Mouse (Mus musculus) hindbrain, embryonic 12.5 days (tissue): ENCODE data around the gene Aldh1l1. TPM values are rescaled to one million over a fixed set of nuclear protein-coding genes. Genes with fewer than 3 reads are reported as not detected.

Source experiments
- ATAC-seq: fragments of 200-750 bp; cut with Nextera tagmentation; 2 replicates; pipeline ENCODE4 v1.8.0; 2017; ENCODE audit warnings: moderate TSS enrichment; ENCODE audit not compliant: low FRiP score
- H3K27ac ChIP-seq: fragments of 300-500 bp; sonication (generic); 2 replicates; pipeline ENCODE4 v1.5.1; 2016; ENCODE audit warnings: mild to moderate bottlenecking
- H3K27me3 ChIP-seq: fragments of 300-500 bp; sonication (generic); 2 replicates; pipeline ENCODE4 v1.6.1; 2016; ENCODE audit warnings: mild to moderate bottlenecking
- H3K36me3 ChIP-seq: fragments of 300-500 bp; sonication (generic); 2 replicates; pipeline ENCODE4 v1.6.1; 2016; ENCODE audit warnings: mild to moderate bottlenecking
- H3K4me1 ChIP-seq: fragments of 300-500 bp; sonication (generic); 2 replicates; pipeline ENCODE4 v1.6.1; 2016
- H3K4me2 ChIP-seq: fragments of 300-500 bp; sonication (generic); replicated peaks from 2 replicates; pipeline ENCODE4 v1.6.1; 2016; ENCODE audit warnings: mild to moderate bottlenecking
- H3K4me3 ChIP-seq: fragments of 300-500 bp; sonication (generic); 2 replicates; pipeline ENCODE4 v1.5.1; 2016; ENCODE audit warnings: mild to moderate bottlenecking
- H3K9ac ChIP-seq: fragments of 300-500 bp; sonication (generic); 2 replicates; pipeline ENCODE4 v1.6.1; 2016; ENCODE audit warnings: mild to moderate bottlenecking, moderate library complexity
- H3K9me3 ChIP-seq: fragments of 300-500 bp; sonication (generic); replicated peaks from 2 replicates; pipeline ENCODE4 v1.6.1; 2016; ENCODE audit warnings: mild to moderate bottlenecking
- WGBS: fragments of 180-500 bp; shearing (Covaris S2); methylation state at CpG from one replicate; pipeline ENCODE4 v1.1.7; 2016; 5-methylcytosine and 5-hydroxymethylcytosine counted together
- polyA plus RNA-seq: library from polyadenylated mRNA; unstranded; fragments of >200 nt; fragmentation: Nextera tagmentation; extraction: Ambion mirVana; gene quantifications from 2 replicates; pipeline ENCODE4 v1.2.1, GENCODE M21; 2016

The Aldh1l1 gene
- polyA plus RNA-seq, 1 experiment from 2014 or later, result 19.4 TPM

DNA sequence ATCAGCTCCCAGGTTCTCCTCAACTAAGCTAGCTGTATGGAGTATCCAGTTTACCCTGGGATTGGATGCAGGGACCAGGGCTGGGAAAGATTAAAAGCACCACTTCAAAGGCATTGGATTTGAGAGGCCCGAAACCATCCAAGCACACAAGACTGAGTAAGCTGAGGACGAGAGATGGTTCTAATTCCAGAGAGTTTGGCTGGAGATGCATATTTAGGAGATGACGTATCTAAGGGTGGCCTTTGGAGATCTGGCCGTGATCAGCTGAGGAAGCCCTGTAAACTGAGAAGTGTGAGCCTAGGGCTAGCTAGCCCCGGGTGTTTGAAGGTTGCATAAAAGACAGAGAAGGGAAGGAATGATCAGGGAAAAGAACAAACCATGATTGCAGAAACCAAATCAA is 101.9 kb downstream of the Aldh1l1 start:
- H3K27ac ChIP-seq, result no peak overlapping the region
- H3K9me3 ChIP-seq, result no peaks in the 10 kb centered on the region
- ATAC-seq, result no peak
- H3K27me3 ChIP-seq, result no peaks in the 10 kb centered on the region
- H3K9ac ChIP-seq, result no peak overlapping the region
- no peaks in the 10 kb centered on the region for H3K4me1 ChIP-seq
- no peak overlapping the region for H3K4me3 ChIP-seq
- no peaks in the 10 kb centered on the region for H3K36me3 ChIP-seq
- H3K4me2 ChIP-seq, result no peak overlapping the region
- 57% methylated on average over 5 of the region's 5 CpGs for WGBS

DNA sequence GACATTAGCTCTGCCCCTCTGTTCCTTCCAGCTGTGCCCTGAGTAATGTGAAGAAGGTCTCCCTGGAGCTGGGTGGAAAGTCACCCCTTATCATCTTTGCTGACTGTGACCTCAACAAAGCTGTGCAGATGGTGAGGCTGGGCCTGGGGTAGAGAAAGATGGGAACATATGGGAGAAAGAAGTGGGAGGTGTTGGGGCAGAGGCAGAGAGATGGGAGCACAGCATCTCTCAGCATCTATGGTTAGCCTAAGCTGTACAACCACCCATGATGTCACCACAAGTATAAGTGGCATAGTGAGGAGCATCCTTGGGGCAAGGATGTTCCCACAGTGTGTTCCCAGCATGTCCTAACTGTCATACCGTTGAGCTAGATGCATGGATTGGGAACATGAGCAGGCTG is 104.5 kb downstream of the Aldh1l1 start:
- Histone ChIP-seq H3K4me2 (no peak overlapping the region), H3K27me3 (no peaks in the 10 kb centered on the region), H3K4me1 (no peaks in the 10 kb centered on the region), H3K9ac (no peak overlapping the region), H3K9me3 (no peaks in the 10 kb centered on the region; the same call in 1 of the 2 replicates), H3K36me3 (no peaks in the 10 kb centered on the region), H3K27ac (no peak overlapping the region), H3K4me3 (no peak overlapping the region)
- no peak for ATAC-seq
- whole genome bisulfite sequencing, result 83% methylated on average over 1 of the region's 1 CpGs

DNA sequence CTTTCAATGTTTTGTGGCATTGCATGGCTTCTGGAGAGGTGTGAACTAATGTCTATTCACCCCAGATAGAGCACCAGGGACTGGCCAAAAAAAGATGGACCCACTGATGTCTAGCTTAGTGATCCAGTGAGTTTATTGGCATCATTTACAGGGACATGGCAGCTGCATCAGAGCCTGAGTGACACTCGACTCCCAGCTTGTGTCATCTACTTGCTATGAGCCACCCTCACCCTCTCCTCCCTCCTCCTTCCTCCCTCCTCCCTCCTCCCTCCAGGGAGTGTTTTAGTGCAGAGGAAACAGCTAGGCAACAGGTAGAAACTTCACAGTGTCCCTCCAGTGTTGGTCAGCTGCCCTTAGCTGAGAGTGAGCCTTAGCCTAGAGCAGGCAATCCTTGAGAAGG is 108.7 kb downstream of the Aldh1l1 start:
- Histone ChIP-seq H3K4me3 (no peak overlapping the region), H3K9me3 (no peaks in the 10 kb centered on the region; the same call in 1 of the 2 replicates), H3K27me3 (no peaks in the 10 kb centered on the region), H3K27ac (no peak overlapping the region), H3K9ac (no peak overlapping the region), H3K4me2 (no peak overlapping the region), H3K36me3 (no peaks in the 10 kb centered on the region), H3K4me1 (no peaks in the 10 kb centered on the region)
- ATAC-seq, result no peak
- WGBS, result 86% methylated on average over 1 of the region's 1 CpGs

DNA sequence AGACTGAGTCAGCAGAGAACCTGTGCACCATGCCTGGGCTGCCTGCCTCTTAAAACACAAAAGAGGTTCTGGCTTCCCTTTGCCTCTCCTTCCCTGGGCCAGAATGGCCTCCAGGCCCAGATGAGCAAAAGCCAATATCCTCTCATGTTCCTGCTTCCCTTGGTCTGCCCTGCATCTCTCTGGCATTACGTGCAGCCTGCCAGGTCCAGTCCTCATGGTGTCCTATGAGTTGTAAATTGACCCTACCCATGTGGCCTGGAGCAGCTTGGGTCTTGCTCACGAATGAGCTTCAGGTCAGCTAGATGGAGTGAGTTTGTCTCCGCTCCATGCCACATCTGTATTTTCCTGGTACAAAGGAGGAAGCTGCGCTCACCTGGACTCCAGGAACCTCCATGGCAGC is 110.8 kb downstream of the Aldh1l1 start:
- 87% methylated on average over 4 of the region's 4 CpGs for WGBS
- H3K27ac ChIP-seq, result no peak overlapping the region
- H3K4me1 ChIP-seq, result no peaks in the 10 kb centered on the region
- H3K27me3 ChIP-seq, result no peaks in the 10 kb centered on the region
- H3K9ac ChIP-seq, result no peak overlapping the region
- H3K4me2 ChIP-seq, result no peak overlapping the region
- ATAC-seq, result no peak
- no peak overlapping the region for H3K4me3 ChIP-seq
- H3K9me3 ChIP-seq, result no peaks in the 10 kb centered on the region; the same call in 1 of the 2 replicates
- H3K36me3 ChIP-seq, result no peaks in the 10 kb centered on the region

DNA sequence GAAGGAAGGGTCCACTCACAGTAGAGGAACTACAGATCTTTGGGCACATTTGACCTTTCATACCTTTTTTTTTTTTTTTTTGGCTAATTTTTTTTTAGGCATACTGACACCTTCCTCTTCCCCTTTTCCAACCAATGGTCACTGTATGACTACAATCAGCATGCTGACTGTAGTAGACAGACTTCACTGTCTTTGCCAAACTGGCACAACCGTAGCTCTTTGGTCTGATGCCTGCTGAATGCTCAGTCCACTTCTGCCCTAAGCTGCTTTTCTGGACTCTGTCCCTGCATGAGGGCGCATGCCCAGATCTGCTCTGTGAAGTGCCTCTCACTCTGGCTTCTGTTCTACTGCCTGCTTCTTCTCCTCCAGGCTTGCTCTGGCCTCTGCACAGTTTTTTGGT is 111.4 kb downstream of the Aldh1l1 start:
- no peak for ATAC-seq
- Histone ChIP-seq H3K4me1 (no peaks in the 10 kb centered on the region), H3K36me3 (no peaks in the 10 kb centered on the region), H3K27ac (no peak overlapping the region), H3K4me3 (no peak overlapping the region), H3K9ac (no peak overlapping the region), H3K27me3 (no peaks in the 10 kb centered on the region), H3K4me2 (no peak overlapping the region), H3K9me3 (no peaks in the 10 kb centered on the region; the same call in 1 of the 2 replicates)
- WGBS, result 86% methylated on average over 2 of the region's 2 CpGs

DNA sequence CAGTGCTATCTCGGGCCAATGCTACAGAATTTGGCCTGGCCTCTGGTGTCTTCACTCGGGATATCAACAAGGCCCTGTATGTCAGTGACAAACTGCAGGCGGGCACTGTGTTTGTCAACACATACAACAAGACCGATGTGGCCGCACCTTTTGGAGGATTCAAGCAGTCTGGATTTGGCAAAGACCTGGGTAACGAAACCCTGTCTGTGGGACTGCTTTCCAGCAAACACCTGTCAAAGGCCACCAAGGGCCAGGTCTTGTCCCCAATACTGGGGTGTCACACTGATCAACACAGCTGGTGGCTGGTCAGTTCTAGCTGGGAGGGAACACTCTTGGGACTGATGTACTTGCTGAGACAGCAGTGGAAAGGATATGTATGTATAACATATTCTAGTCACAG is 112.0 kb downstream of the Aldh1l1 start:
- Histone ChIP-seq H3K27ac (no peak overlapping the region), H3K4me2 (no peak overlapping the region), H3K9ac (no peak overlapping the region), H3K27me3 (no peaks in the 10 kb centered on the region), H3K36me3 (no peaks in the 10 kb centered on the region), H3K9me3 (no peaks in the 10 kb centered on the region; the same call in 1 of the 2 replicates), H3K4me3 (no peak overlapping the region), H3K4me1 (no peaks in the 10 kb centered on the region)
- ATAC-seq, result no peak
- WGBS, result 88% methylated on average over 6 of the region's 6 CpGs

DNA sequence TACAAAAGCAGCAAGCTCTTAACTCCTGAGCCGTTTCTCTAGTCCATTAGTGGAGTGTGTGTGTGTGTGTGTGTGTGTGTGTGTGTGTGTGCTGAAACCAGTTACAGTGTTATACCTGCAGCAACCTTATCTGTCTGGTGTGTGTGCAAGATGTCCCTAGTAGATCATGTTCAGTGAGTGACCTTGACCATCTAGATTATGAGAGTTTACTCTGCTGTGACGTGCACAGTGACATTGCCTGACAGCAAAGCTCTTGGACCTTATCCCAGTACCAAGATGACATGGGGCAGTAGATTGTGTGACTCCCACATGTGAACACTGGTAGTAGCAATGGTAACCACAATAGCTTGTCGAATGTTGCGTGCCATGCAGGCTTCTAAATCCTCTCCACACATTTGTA is 114.1 kb downstream of the Aldh1l1 start:
- Histone ChIP-seq H3K27ac (no peak overlapping the region), H3K4me3 (no peak overlapping the region), H3K4me1 (peaks cover 6% of the 10 kb centered on the region; the same call in 1 of the 2 replicates), H3K4me2 (no peak overlapping the region), H3K9ac (no peak overlapping the region), H3K9me3 (no peaks in the 10 kb centered on the region), H3K27me3 (no peaks in the 10 kb centered on the region), H3K36me3 (no peaks in the 10 kb centered on the region)
- WGBS, result 87% methylated on average over 4 of the region's 4 CpGs
- ATAC-seq, result no peak

DNA sequence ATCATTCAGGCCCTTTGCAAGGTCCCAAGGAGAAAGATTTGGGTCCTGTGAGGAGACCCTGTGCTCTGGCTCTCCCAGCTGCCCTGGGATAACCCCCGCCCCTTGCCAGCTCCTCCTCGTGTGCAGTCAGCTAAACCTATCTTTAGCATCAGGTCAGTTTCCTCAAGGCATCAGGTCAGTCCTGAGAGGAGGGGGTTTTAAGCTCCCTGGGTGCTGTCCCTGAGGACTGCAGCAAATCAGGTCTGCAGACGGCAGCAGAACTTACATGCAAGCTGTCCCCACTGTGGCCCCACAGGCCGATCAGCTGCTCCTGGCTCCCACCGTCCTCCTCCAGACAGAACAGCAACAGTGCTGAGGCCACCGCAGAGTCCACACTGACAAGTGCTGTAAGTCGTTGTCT is 115.5 kb downstream of the Aldh1l1 start:
- Histone ChIP-seq H3K9me3 (no peaks in the 10 kb centered on the region), H3K27me3 (peaks cover 5% of the 10 kb centered on the region; the same call in 1 of the 2 replicates), H3K27ac (no peak overlapping the region), H3K9ac (no peak overlapping the region), H3K4me2 (no peak overlapping the region), H3K36me3 (no peaks in the 10 kb centered on the region), H3K4me3 (no peak overlapping the region), H3K4me1 (peaks cover 6% of the 10 kb centered on the region)
- ATAC-seq, result no peak
- WGBS, result 64% methylated on average over 7 of the region's 7 CpGs

DNA sequence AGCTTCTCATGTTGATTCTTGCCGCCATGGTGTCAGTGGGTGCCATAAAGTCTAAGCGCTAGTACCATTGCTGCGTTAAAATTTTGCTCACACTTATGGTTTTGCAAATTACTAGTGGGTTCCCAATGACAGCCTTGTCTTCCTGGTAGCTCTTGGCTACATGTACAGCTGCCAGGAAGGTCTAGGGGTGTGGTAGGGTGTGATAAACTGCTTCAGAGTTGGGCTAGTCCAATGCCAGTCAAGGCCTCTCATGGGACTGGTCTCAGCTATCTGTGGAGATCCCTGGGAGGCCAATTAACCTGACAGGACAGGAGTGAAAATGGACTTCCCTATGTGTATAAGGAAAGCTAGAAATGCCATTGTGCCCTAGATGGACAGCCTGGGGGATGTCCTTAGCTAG is 116.1 kb downstream of the Aldh1l1 start:
- H3K9me3 ChIP-seq, result no peaks in the 10 kb centered on the region
- H3K9ac ChIP-seq, result no peak overlapping the region
- no peaks in the 10 kb centered on the region for H3K36me3 ChIP-seq
- H3K27me3 ChIP-seq, result peaks cover 5% of the 10 kb centered on the region; the same call in 1 of the 2 replicates
- no peak for ATAC-seq
- H3K4me3 ChIP-seq, result no peak overlapping the region
- H3K27ac ChIP-seq, result no peak overlapping the region
- peaks cover 6% of the 10 kb centered on the region for H3K4me1 ChIP-seq
- no peak overlapping the region for H3K4me2 ChIP-seq
- WGBS, result 91% methylated on average over 3 of the region's 3 CpGs

DNA sequence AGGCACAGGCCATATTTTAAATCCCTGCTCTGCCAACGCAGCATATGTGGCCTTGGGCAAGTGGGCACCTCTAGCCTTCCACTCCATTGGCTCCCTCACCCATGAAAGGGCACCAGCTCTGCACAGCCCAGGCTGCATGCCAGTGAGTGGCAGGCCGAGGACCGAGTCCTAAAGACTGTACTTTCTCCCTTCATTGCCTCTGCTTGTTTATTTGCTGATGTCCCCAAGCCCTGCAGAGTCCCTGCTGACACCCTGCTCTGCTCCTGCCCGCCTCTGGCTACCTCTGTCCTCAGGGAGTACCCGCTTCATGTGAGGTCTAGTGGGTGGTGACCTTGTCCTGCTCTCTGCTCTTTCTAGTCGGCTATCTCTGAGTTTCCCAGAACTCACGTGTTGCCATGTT is 116.9 kb downstream of the Aldh1l1 start:
- H3K4me3 ChIP-seq, result no peak overlapping the region
- no peak for ATAC-seq
- WGBS, result 68% methylated on average over 7 of the region's 7 CpGs
- H3K27me3 ChIP-seq, result peaks cover 5% of the 10 kb centered on the region; the same call in 1 of the 2 replicates
- H3K27ac ChIP-seq, result no peak overlapping the region
- H3K9me3 ChIP-seq, result no peaks in the 10 kb centered on the region
- H3K4me2 ChIP-seq, result no peak overlapping the region
- H3K36me3 ChIP-seq, result no peaks in the 10 kb centered on the region
- H3K4me1 ChIP-seq, result peaks cover 6% of the 10 kb centered on the region
- H3K9ac ChIP-seq, result no peak overlapping the region

DNA sequence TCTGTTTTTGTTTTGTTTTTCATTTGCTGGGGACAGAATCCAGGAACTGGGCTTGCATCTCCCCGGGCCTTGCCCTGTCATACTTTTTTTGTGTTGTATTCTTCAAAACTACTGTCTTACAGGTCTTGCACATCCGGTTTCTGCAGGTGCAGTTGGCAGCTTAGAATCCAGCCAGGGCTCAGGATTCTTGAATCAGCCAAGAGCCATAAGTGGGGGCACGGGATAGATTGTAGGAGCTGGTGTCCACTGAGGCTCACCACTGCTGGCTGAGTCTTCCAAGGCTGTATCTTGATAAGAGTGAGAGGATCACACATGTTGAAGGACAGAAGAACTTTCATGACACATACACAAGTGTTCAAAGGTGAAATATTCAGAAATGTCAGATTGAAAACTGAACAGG is 117.9 kb downstream of the Aldh1l1 start:
- H3K4me2 ChIP-seq, result peak overlapping the region; percentile 88
- no peaks in the 10 kb centered on the region for H3K9me3 ChIP-seq
- no peaks in the 10 kb centered on the region for H3K36me3 ChIP-seq
- no peak overlapping the region for H3K27ac ChIP-seq
- H3K27me3 ChIP-seq, result peaks cover 5% of the 10 kb centered on the region; the same call in 1 of the 2 replicates
- WGBS, result 60% methylated on average over 3 of the region's 3 CpGs
- ATAC-seq, result peak; percentile 18; the same call in 1 of the 2 replicates
- peaks cover 6% of the 10 kb centered on the region for H3K4me1 ChIP-seq
- H3K9ac ChIP-seq, result peak overlapping the region; percentile 77; the same call in 1 of the 2 replicates
- H3K4me3 ChIP-seq, result peak overlapping the region; percentile 60

DNA sequence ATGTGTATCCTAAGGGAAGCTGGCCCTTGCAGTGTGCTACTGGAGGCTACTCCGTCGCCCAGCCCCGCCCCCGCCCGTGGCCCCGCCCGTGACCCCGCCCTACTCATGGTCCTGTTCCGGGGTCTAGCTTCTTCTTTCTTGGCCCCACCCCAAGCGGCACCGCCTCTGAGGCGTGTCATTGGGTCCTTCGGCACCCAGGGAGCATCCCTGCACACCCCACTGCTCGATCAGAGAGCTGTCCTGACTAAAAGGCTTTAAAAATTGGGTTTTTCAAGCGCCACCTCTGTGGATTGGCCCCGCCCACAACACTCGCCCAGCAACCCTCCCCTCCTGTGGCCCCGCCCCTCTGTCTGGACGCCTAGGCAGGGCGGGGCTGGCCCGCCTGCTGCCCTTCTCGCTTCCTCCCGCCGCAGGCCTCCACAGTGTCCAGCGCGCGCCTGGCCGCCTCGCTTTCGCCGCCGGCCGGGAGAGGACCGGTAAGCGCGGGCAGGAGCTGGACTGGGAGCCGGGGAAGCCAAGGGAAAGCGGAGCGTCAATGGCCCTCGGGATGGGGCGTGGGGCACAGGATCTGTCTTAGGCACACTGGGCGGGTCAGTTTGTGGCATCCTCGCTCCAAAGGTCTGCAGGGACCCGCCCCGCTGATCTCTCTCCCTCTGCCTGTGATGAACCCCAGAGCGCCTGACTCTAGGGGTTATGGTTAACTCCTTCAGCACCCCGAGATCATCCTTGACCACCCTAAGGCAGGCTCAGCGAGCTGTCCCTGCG is 118.5 kb downstream of the Aldh1l1 start, which contains the start of gene Slc41a3:
Slc41a3 (plus strand) TSS at position 193 of the 765 bp plus-strand sequence.
- Histone ChIP-seq H3K9ac (peak within 1 kb of the TSS; percentile 77), H3K4me2 (peak within 1 kb of the TSS; percentile 88), H3K36me3 (no peaks in the 10 kb centered on the region), H3K4me1 (peaks cover 6% of the 10 kb centered on the region), H3K4me3 (peak within 1 kb of the TSS; percentile 60), H3K27ac (peak within 1 kb of the TSS; percentile 30; the same call in 1 of the 2 replicates), H3K9me3 (no peaks in the 10 kb centered on the region), H3K27me3 (peaks cover 5% of the 10 kb centered on the region; the same call in 1 of the 2 replicates)
- 1% methylated on average over 45 of the region's 49 CpGs for WGBS
- ATAC-seq, result peak; percentile 91

DNA sequence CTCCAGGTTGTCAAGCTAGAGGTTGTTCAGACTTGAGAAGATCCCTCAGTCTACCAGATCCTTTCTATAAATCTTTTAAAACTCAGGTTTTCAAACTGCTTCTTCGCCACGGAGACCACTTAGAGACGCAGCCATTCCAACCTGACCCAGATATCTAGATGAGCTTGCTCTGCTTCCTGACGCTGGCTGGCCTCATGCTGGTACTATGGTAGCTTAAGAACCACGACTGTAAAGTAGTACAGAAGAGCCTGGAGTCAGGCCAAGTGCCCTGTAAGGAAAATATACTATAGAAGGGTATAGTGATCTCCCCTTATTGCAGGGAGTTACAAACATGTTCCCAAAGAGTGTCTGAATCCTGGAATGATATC is 119.1 kb downstream of the Aldh1l1 start:
- H3K27me3 ChIP-seq, result peaks cover 5% of the 10 kb centered on the region; the same call in 1 of the 2 replicates
- peak overlapping the region; percentile 88 for H3K4me2 ChIP-seq
- peak overlapping the region; percentile 77 for H3K9ac ChIP-seq
- no peaks in the 10 kb centered on the region for H3K9me3 ChIP-seq
- peaks cover 6% of the 10 kb centered on the region for H3K4me1 ChIP-seq
- no peak for ATAC-seq
- H3K36me3 ChIP-seq, result no peaks in the 10 kb centered on the region
- H3K4me3 ChIP-seq, result peak overlapping the region; percentile 60
- 18% methylated on average over 5 of the region's 5 CpGs for WGBS
- H3K27ac ChIP-seq, result no peak overlapping the region
